Mouse (Mus musculus) right cerebral cortex, postnatal 25 days (tissue): ENCODE measurements around the gene Ifnar1.
A peak's percentile ranks its signal among the peaks of the same experiment; 100 is the strongest.

ENCODE experiments used
- DNase-seq: peaks from one replicate; pipeline ENCODE4 v3.0.0; 2022

The Ifnar1 gene

GRCm38 (mm10) chr16:91545597-91546281 lies 60.7 kb downstream of the Ifnar1 start:
- no peak for DNase-seq

- DNase-seq: no peak
Measured at GRCm38 (mm10) chr16:91546391-91546835, 61.4 kb downstream of the Ifnar1 start.

- DNase-seq: peak; percentile 56
Measured at GRCm38 (mm10) chr16:91546836-91547741, 62.1 kb downstream of the Ifnar1 start, which contains the start of gene Ifngr2. Gene Ifngr2, plus strand, starts transcription at chr16:91547072.

GRCm38 (mm10) chr16:91547974-91548373 lies 62.9 kb downstream of the Ifnar1 start:
- DNase-seq: no peak

GRCm38 (mm10) chr16:91548586-91548985 lies 63.5 kb downstream of the Ifnar1 start:
- DNase-seq: no peak

- no peak for DNase-seq
Measured at GRCm38 (mm10) chr16:91548996-91549395, 64.0 kb downstream of the Ifnar1 start.

GRCm38 (mm10) chr16:91549616-91550015 lies 64.6 kb downstream of the Ifnar1 start:
- no peak for DNase-seq

GRCm38 (mm10) chr16:91551081-91551524 lies 66.1 kb downstream of the Ifnar1 start:
- DNase-seq: no peak

GRCm38 (mm10) chr16:91552072-91552471 lies 67.0 kb downstream of the Ifnar1 start:
- no peak for DNase-seq

- DNase-seq: no peak
Measured at GRCm38 (mm10) chr16:91553625-91554024, 68.6 kb downstream of the Ifnar1 start.

- no peak for DNase-seq
Measured at GRCm38 (mm10) chr16:91555017-91555605, 70.1 kb downstream of the Ifnar1 start.

GRCm38 (mm10) chr16:91556659-91557058 lies 71.6 kb downstream of the Ifnar1 start:
- DNase-seq: no peak
